Mouse (Mus musculus): ENCODE data around the gene Polr2i. TPM values are rescaled to one million over a fixed set of nuclear protein-coding genes. Genes with fewer than 3 reads are reported as not detected.
"Not testable (repeated sequence)": the region's sequence is repeated elsewhere in the genome, so short reads cannot be mapped to it uniquely, and the experiment has no call there.

Gene Polr2i
- total and polyA plus RNA-seq, 2 experiments from 2014 or later: 126 to 196 TPM

DNA sequence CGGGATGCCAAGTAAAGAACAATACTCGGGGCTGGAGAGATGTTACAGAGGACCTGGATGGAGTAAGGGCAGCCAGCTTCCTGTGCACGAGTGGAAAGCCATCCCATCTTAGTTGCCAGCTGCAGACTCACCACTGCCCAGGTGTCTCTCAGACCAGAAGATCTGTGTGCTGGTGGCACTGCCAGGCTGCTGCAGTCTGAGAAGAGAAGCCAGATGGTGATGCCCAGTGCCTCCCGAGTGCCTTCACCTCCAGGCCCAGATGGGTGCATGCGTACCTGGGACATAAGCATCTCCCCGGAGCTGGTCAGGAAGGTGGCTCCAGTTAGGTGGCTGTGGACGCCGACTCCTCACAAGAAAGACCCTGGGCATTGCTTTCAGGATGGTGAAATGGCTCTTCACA, 3.3 kb downstream of the Polr2i start:
- Histone ChIP-seq H3K4me2 (ENCODE audit: low read depth, low read length, poor library complexity, severe bottlenecking) (no peak overlapping the region), H3K27ac (ENCODE audit: low read depth, low read length) (no peak overlapping the region), H3K27me3 (ENCODE audit: insufficient read depth, low read length) (no peaks in the 10 kb centered on the region), H3K9me3 (ENCODE audit: low read length) (no peaks in the 10 kb centered on the region), H3K4me1 (ENCODE audit: insufficient read depth, low read length) (peaks cover 12% of the 10 kb centered on the region), H3K36me3 (ENCODE audit: insufficient read depth, low read length) (peaks cover 17% of the 10 kb centered on the region), H3K9ac (replicated peaks; ENCODE audit: low read length, poor library complexity, severe bottlenecking) (no peak overlapping the region), H3K4me3 (ENCODE audit: low read depth, low read length) (no peak overlapping the region)
- no peak for DNase-seq (ENCODE audit: low spot score)
- ATAC-seq (ENCODE audit: low FRiP score): no peak
- TF ChIP-seq CTCF (IDR thresholded peaks at IDR 0.05): no peak
- WGBS: 92% methylated on average over 8 of the region's 8 CpGs

DNA sequence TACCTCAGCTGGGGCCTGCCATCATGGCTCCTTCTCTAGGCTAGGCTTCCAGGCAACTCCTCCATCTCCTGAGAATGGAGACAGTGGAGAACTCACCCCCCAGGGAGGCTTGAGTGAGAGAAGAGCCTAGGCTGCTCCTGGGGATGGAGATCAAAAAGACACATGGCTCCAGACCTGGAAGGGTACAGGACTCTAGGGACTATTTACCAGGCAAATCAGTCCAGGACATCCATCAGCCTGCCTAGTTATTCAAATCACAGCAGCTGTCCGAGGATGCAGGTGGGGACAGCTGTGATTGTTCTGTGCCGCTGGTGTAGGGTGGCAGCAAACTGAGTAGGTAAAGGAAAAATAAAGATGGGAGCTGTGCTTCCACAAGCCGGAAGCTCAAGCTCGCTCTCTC, 3.9 kb downstream of the Polr2i start, which contains the start of gene Ovol3:
Gene Ovol3 (minus strand): TSS at position 101 of the 400 bp plus-strand sequence.
- TF ChIP-seq CTCF (IDR thresholded peaks at IDR 0.05): no peak
- no peaks in the 10 kb centered on the region for H3K9me3 ChIP-seq (ENCODE audit: low read length)
- H3K4me1 ChIP-seq (ENCODE audit: insufficient read depth, low read length): peaks cover 10% of the 10 kb centered on the region
- H3K36me3 ChIP-seq (ENCODE audit: insufficient read depth, low read length): peaks cover 17% of the 10 kb centered on the region
- DNase-seq (ENCODE audit: low spot score) (no peak), ATAC-seq (ENCODE audit: low FRiP score) (no peak)
- H3K27me3 ChIP-seq (ENCODE audit: insufficient read depth, low read length): no peaks in the 10 kb centered on the region
- no peak within 1 kb of the TSS for H3K27ac ChIP-seq (ENCODE audit: low read depth, low read length)
- 92% methylated on average over 4 of the region's 4 CpGs for WGBS
- no peak within 1 kb of the TSS for H3K4me2 ChIP-seq (ENCODE audit: low read depth, low read length, poor library complexity, severe bottlenecking)
- no peak within 1 kb of the TSS for H3K4me3 ChIP-seq (ENCODE audit: low read depth, low read length)
- no peak within 1 kb of the TSS for H3K9ac ChIP-seq (replicated peaks; ENCODE audit: low read length, poor library complexity, severe bottlenecking)

DNA sequence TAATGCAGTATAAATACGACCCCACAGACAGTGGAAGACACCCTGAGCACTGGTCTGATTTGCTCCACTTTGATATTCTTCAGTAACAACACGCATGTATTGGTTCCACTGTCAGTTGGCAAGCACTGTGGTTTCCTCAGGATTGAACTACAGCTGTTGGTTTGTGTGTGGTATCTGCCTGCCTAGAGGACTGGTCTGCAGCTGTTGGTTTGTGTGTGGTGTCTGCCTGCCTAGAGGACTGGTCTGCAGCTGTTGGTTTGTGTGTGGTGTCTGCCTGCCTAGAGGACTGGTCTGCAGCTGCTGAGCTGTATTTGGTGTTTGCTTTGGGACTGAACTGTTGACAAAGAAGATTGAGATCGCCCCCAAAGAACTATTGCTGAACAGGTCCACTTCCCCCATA, 5.6 kb downstream of the Polr2i start:
- not testable (repeated sequence) for H3K4me3 ChIP-seq (ENCODE audit: low read depth, low read length); H3K4me1 ChIP-seq (ENCODE audit: insufficient read depth, low read length); H3K4me2 ChIP-seq (ENCODE audit: low read depth, low read length, poor library complexity, severe bottlenecking); H3K27ac ChIP-seq (ENCODE audit: low read depth, low read length); H3K27me3 ChIP-seq (ENCODE audit: insufficient read depth, low read length); DNase-seq (ENCODE audit: low spot score); ATAC-seq (ENCODE audit: low FRiP score); H3K9ac ChIP-seq (replicated peaks; ENCODE audit: low read length, poor library complexity, severe bottlenecking); H3K9me3 ChIP-seq (ENCODE audit: low read length)
- H3K36me3 ChIP-seq (ENCODE audit: insufficient read depth, low read length): peaks cover 17% of the 10 kb centered on the region
- 86% methylated on average over 3 of the region's 3 CpGs for whole genome bisulfite sequencing

DNA sequence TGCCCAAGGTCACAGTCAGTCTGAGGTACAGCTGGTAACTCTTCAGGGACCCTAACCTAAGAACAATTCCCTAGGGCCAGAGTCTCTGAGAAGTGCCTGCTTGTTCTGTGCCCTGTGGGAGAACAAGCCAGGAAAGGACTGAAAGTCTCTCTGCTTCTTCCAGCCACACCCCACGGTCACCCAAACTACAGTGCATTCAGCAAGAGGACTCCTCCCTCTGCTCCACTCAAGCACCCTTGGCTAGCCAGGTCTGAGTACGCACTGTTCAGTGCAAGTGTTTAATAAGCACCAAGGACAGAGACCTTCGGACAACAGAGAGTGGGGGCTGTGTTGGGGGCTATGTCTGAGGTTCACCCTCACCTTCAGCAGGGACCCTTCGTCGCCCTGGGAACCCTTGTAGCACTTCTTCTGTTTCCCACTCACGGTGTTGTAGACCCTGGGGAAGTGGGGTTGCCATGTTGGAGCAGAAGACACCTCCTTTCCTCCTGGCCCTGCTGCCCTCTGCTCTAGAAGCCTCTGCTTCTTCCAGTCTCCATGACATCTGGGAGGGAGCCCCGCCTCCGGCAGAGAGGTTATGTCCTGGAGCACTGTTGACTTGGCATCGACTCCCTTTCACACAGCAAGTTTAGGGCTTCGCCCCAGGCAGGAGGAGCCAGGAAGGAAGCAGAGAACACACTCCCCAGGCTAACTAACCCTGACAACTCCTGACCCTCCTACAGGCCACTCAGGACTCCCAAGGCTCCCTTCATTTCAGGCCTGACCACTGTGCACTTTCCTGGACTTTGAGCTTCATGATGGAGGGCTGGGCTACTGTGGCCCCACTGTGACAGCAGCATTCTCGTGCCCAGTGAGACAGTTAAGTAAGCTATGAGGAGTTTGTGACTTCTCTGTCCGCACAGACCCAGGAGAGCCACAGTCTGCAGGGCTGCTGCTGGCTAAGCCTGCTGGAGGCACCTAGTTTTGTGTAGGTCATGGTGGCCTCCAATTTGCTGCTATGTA, 20.5 kb downstream of the Polr2i start:
- ATAC-seq (ENCODE audit: low FRiP score) (no peak), DNase-seq (ENCODE audit: low spot score) (no peak)
- H3K4me2 ChIP-seq (ENCODE audit: low read depth, low read length, poor library complexity, severe bottlenecking): no peak overlapping the region
- H3K27ac ChIP-seq (ENCODE audit: low read depth, low read length): no peak overlapping the region
- no peak for TF ChIP-seq CTCF (IDR thresholded peaks at IDR 0.05)
- no peak overlapping the region for H3K9ac ChIP-seq (replicated peaks; ENCODE audit: low read length, poor library complexity, severe bottlenecking)
- no peak overlapping the region for H3K4me3 ChIP-seq (ENCODE audit: low read depth, low read length)
- no peaks in the 10 kb centered on the region for H3K27me3 ChIP-seq (ENCODE audit: insufficient read depth, low read length)
- 84% methylated on average over 12 of the region's 12 CpGs for WGBS
- H3K36me3 ChIP-seq (ENCODE audit: insufficient read depth, low read length): peaks cover 6% of the 10 kb centered on the region; the same call in 1 of the 2 replicates
- no peaks in the 10 kb centered on the region for H3K4me1 ChIP-seq (ENCODE audit: insufficient read depth, low read length)
- H3K9me3 ChIP-seq (ENCODE audit: low read length): no peaks in the 10 kb centered on the region

GRCm38 (mm10) chr7:30265041-30265440, 33.3 kb downstream of the Polr2i start:
- Histone ChIP-seq H3K9ac (replicated peaks; ENCODE audit: low read length, poor library complexity, severe bottlenecking) (no peak overlapping the region), H3K27me3 (ENCODE audit: insufficient read depth, low read length) (no peaks in the 10 kb centered on the region), H3K36me3 (ENCODE audit: insufficient read depth, low read length) (no peaks in the 10 kb centered on the region), H3K4me2 (ENCODE audit: low read depth, low read length, poor library complexity, severe bottlenecking) (no peak overlapping the region), H3K27ac (ENCODE audit: low read depth, low read length) (no peak overlapping the region), H3K4me1 (ENCODE audit: insufficient read depth, low read length) (no peaks in the 10 kb centered on the region), H3K4me3 (ENCODE audit: low read depth, low read length) (no peak overlapping the region), H3K9me3 (ENCODE audit: low read length) (no peaks in the 10 kb centered on the region)
- DNase-seq (ENCODE audit: low spot score) (no peak), ATAC-seq (ENCODE audit: low FRiP score) (no peak)
- TF ChIP-seq CTCF (IDR thresholded peaks at IDR 0.05): no peak
- WGBS: 81% methylated on average over 2 of the region's 2 CpGs

- DNase-seq (ENCODE audit: low spot score) (no peak), ATAC-seq (ENCODE audit: low FRiP score) (no peak)
- 96% methylated on average over 5 of the region's 5 CpGs for WGBS
- TF ChIP-seq CTCF (IDR thresholded peaks at IDR 0.05): no peak
- no peaks in the 10 kb centered on the region for H3K4me1 ChIP-seq (ENCODE audit: insufficient read depth, low read length)
- H3K9ac ChIP-seq (replicated peaks; ENCODE audit: low read length, poor library complexity, severe bottlenecking): no peak overlapping the region
- no peak overlapping the region for H3K27ac ChIP-seq (ENCODE audit: low read depth, low read length)
- H3K4me2 ChIP-seq (ENCODE audit: low read depth, low read length, poor library complexity, severe bottlenecking): no peak overlapping the region
- H3K36me3 ChIP-seq (ENCODE audit: insufficient read depth, low read length): no peaks in the 10 kb centered on the region
- no peaks in the 10 kb centered on the region for H3K27me3 ChIP-seq (ENCODE audit: insufficient read depth, low read length)
- no peak overlapping the region for H3K4me3 ChIP-seq (ENCODE audit: low read depth, low read length)
- H3K9me3 ChIP-seq (ENCODE audit: low read length): no peaks in the 10 kb centered on the region
Observed at GRCm38 (mm10) chr7:30265531-30265930, 33.8 kb downstream of the Polr2i start.

Measured in midbrain, postnatal 0 days (tissue).